Mouse (Mus musculus) lung, postnatal 0 days (tissue): ENCODE measurements around the gene Trpv2. TPM values are rescaled to one million over a fixed set of nuclear protein-coding genes. Genes with fewer than 3 reads are reported as not detected.

Experiments used
- ATAC-seq: fragments of 200-750 bp; cut with Nextera tagmentation; 2 replicates; pipeline ENCODE4 v1.8.0; 2017; ENCODE audit warnings: moderate library complexity
- DNase-seq: peaks from one replicate; pipeline ENCODE4 v3.0.0-alpha.2; 2016; ENCODE audit warnings: low spot score
- H3K27ac ChIP-seq: fragments of 300-500 bp; sonication (generic); 2 replicates; pipeline ENCODE4 v1.5.1; 2014; ENCODE audit warnings: antibody characterized with exemption, mild to moderate bottlenecking, low read length, mixed read lengths
- H3K27me3 ChIP-seq: fragments of 300-500 bp; sonication (generic); replicated peaks from 2 replicates; pipeline ENCODE4 v1.6.1; 2014; ENCODE audit warnings: low read length, mixed read lengths; ENCODE audit not compliant: insufficient read depth
- H3K36me3 ChIP-seq: fragments of 300-500 bp; sonication (generic); 2 replicates; pipeline ENCODE4 v1.6.1; 2014; ENCODE audit warnings: low read length, mixed read lengths; ENCODE audit not compliant: insufficient read depth
- H3K4me1 ChIP-seq: fragments of 300-500 bp; sonication (generic); 2 replicates; pipeline ENCODE4 v1.6.1; 2014; ENCODE audit warnings: antibody characterized with exemption, low read depth, low read length, mixed read lengths; ENCODE audit not compliant: insufficient read depth
- H3K4me2 ChIP-seq: fragments of 300-500 bp; sonication (generic); replicated peaks from 2 replicates; pipeline ENCODE4 v1.6.1; 2014; ENCODE audit warnings: low read depth, mild to moderate bottlenecking, low read length, moderate library complexity, mixed read lengths
- H3K4me3 ChIP-seq: fragments of 300-500 bp; sonication (generic); 2 replicates; pipeline ENCODE4 v1.5.1; 2014; ENCODE audit warnings: low read depth, low read length
- H3K9ac ChIP-seq: fragments of 300-500 bp; sonication (generic); replicated peaks from 2 replicates; pipeline ENCODE4 v1.6.1; 2014; ENCODE audit warnings: low read depth, mild to moderate bottlenecking
- H3K9me3 ChIP-seq: fragments of 300-500 bp; sonication (generic); 2 replicates; pipeline ENCODE4 v1.6.1; 2016; ENCODE audit warnings: low read length, mixed read lengths
- CTCF ChIP-seq: IDR thresholded peaks from 2 replicates; pipeline ENCODE4 v1.5.1; 2016; ENCODE audit warnings: antibody characterized with exemption, mild to moderate bottlenecking
- EP300 ChIP-seq: IDR thresholded peaks from 2 replicates; pipeline ENCODE4 v1.6.1; 2016; ENCODE audit warnings: antibody characterized with exemption, mild to moderate bottlenecking, control low read depth
- WGBS: fragments of 180-500 bp; shearing (Covaris S2); extraction: QIAGEN DNeasy Blood & Tissue Kit; methylation state at CpG from one replicate; pipeline ENCODE4 v1.1.7; 2014; 5-methylcytosine and 5-hydroxymethylcytosine counted together
- polyA plus RNA-seq: library from polyadenylated mRNA; unstranded; fragments of >200 nt; fragmentation: Nextera tagmentation; extraction: Ambion mirVana; gene quantifications from 2 replicates; pipeline ENCODE4 v1.2.1, GENCODE M21; 2015

Gene Trpv2
- polyA plus RNA-seq, 1 experiment from 2014 or later, result 6.1 TPM

DNA sequence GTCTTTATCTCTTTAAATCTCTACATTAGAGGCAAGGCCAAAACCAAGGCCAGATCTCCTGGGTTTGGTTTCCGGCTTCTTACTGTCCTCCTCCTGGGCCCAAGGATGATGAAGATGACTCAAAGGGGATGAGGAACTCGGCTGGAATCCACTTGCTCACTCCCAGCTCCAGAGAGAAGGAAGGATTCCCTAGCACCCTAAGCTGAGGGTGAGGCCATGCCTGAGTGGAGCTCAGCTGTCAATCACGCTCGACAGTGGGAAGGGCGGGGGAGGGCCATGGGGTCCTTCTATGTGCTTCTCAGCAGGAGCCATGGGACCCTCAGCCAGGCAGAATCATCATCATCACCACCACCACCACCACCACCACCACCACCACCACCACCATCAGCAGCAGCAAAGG is 63.1 kb downstream of the Trpv2 start:
- Histone ChIP-seq H3K9ac (no peak overlapping the region), H3K4me3 (no peak overlapping the region), H3K4me1 (peaks cover 7% of the 10 kb centered on the region; the same call in 1 of the 2 replicates), H3K4me2 (no peak overlapping the region), H3K27me3 (no peaks in the 10 kb centered on the region), H3K36me3 (no peaks in the 10 kb centered on the region), H3K27ac (0 out of 2 replicates have a peak overlapping the region, but pooled peaks have one; percentile 57), H3K9me3 (no peaks in the 10 kb centered on the region)
- 73% methylated on average over 5 of the region's 5 CpGs for WGBS
- no peak for TF ChIP-seq CTCF
- TF ChIP-seq EP300, result no peak
- DNase-seq, result no peak
- no peak for ATAC-seq

DNA sequence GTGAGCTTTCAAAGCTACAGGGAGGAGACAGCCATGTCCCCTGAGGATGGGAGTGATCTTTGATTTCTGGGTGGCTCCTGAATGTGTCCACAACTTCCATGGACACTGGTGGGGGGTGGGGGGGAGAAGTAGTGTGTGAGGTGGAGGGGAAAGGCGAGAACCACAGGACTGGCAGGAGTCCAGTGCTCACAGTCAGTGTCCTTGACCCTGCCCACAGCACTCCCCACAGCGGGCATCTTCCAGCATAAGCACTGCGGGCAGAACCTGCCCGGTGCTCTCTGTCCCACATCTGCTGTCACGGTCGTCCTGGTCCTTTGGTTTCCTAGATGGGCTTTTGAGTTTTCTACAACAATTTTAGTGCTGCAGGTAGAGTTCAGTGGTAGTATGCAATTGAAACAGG is 63.5 kb downstream of the Trpv2 start:
- no peak for TF ChIP-seq EP300
- TF ChIP-seq CTCF, result no peak
- Histone ChIP-seq H3K27ac (no peak overlapping the region), H3K9me3 (no peaks in the 10 kb centered on the region), H3K4me2 (no peak overlapping the region), H3K4me1 (peaks cover 7% of the 10 kb centered on the region; the same call in 1 of the 2 replicates), H3K36me3 (no peaks in the 10 kb centered on the region), H3K27me3 (no peaks in the 10 kb centered on the region), H3K4me3 (no peak overlapping the region), H3K9ac (no peak overlapping the region)
- DNase-seq (no peak), ATAC-seq (no peak)
- 78% methylated on average over 6 of the region's 6 CpGs for WGBS

DNA sequence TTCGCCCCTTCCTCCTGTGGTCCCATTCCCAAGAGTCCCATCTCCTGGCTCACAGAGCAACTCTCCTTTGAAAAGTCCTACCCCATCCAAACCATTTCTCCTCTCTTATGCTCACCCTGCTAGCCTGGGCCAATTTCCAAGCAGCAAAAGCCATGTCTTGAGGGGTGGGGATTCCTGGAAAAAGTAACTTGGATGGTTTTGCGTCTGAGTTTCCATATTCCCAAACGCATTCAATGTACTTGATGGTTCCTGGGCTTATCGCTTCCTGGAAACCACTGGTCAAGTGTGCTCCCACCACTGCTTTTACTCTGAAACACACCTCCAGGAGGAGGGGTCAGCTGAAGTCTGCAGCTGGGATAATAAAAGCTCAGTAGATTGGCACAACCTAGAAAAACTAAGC is 64.1 kb downstream of the Trpv2 start:
- Histone ChIP-seq H3K4me3 (no peak overlapping the region), H3K27me3 (no peaks in the 10 kb centered on the region), H3K9me3 (no peaks in the 10 kb centered on the region), H3K4me1 (peaks cover 7% of the 10 kb centered on the region; the same call in 1 of the 2 replicates), H3K27ac (no peak overlapping the region), H3K36me3 (no peaks in the 10 kb centered on the region), H3K4me2 (no peak overlapping the region), H3K9ac (no peak overlapping the region)
- ATAC-seq, result no peak
- WGBS, result 73% methylated on average over 4 of the region's 4 CpGs
- no peak for DNase-seq
- TF ChIP-seq CTCF (no peak), EP300 (no peak)

DNA sequence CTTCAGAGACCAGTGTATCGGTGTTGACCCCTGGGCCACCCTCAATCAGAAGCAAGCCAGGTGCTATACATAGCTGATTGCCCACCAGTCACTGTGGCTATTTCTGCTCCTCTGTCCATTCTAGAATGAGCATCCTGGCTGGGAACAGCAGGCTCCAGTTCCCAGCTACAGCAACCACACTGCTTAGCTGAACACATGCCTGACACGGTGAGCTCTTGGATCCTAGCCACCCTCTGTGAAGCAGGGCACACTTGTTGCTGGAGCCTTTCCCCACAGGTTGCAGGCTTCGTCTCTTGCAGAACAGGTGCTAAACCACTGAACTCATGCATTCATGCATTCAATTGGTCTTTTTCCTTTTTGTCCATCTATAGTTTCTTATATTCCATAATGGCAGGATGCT is 66.1 kb downstream of the Trpv2 start:
- H3K36me3 ChIP-seq, result no peaks in the 10 kb centered on the region
- no peak for DNase-seq
- no peak for TF ChIP-seq CTCF
- no peak for TF ChIP-seq EP300
- no peaks in the 10 kb centered on the region for H3K27me3 ChIP-seq
- no peak overlapping the region for H3K9ac ChIP-seq
- no peak overlapping the region for H3K4me3 ChIP-seq
- peaks cover 22% of the 10 kb centered on the region for H3K4me1 ChIP-seq
- 51% methylated on average over 3 of the region's 3 CpGs for WGBS
- no peaks in the 10 kb centered on the region for H3K9me3 ChIP-seq
- ATAC-seq, result no peak
- H3K4me2 ChIP-seq, result no peak overlapping the region
- H3K27ac ChIP-seq, result no peak overlapping the region

DNA sequence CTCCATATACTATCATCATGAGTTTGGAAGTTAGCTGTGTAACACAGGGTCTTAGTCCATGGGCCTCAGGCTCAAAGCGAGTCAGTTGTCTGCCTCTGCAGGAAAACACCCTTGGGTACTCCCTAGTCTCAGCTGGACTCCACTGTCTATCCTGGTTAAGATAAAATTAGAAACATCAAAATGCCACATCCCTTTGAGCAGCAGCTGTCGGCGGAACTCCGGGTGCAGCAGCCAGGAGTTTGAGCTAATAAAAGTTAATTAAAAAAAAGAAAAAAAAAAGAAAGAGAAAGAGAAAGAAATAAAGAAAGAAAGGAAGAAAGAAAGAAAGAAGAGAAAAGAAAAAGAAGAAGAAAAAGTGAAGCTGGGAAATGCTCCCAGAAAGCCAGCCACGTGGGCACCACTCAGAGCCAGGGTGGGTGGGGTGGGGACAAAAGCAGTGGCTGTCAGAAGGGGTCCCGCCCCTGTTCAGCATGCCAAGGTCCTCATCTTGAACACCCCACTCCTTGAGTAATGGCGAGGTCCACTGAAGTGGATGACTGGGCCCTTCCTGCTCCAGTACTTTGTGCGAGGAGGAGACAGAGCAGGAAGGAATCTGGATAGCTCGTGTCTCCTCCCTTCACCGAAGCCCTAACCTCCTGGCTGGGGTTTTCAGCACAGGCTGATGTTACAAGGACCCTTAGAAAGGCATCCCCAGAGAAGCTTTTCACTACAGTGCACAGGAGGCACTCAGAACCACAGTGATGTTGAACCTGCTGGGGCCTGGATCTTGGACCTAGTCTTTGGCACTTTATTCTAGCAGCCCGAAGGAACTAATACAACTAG is 67.9 kb downstream of the Trpv2 start:
- H3K4me3 ChIP-seq, result no peak overlapping the region
- WGBS, result 38% methylated on average over 11 of the region's 11 CpGs
- no peaks in the 10 kb centered on the region for H3K27me3 ChIP-seq
- H3K4me1 ChIP-seq, result peaks cover 36% of the 10 kb centered on the region
- H3K9me3 ChIP-seq, result no peaks in the 10 kb centered on the region
- no peak overlapping the region for H3K9ac ChIP-seq
- no peak overlapping the region for H3K4me2 ChIP-seq
- DNase-seq (peak; percentile 90), ATAC-seq (peak; percentile 80)
- peak overlapping the region; percentile 84 for H3K27ac ChIP-seq
- TF ChIP-seq CTCF (no peak), EP300 (peak; percentile 33; the same call in 1 of the 2 replicates)
- H3K36me3 ChIP-seq, result no peaks in the 10 kb centered on the region

DNA sequence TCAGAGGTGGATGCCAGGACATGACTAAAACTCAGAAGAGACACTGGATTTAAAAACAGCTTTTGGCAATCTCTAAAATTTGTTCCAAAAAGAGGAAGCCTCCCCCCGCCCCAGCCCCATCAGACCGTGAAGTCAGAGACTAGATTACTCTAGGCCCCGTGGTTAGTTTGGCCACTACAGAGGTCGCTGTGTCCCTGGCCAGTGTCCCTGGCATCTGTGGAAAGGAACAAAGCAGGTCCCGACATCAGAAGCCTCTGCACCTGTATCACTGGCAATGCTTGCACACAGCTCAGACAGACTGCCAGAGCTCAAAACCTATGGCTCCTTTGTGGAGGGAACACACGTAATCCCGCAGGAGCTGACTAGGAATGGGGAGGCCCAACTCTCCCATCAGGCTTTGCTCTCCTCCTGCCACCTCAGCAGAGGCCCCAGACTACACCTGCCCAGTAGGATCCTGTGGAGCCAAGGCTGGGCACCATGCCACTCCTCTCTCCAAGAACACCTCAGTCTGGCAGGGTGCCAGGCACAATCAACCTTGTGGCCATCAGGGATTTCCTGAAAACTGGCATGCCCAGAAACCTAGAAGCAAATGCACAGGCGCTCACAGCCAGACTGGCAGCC is 68.8 kb downstream of the Trpv2 start:
- Histone ChIP-seq H3K4me2 (no peak overlapping the region), H3K4me1 (peaks cover 39% of the 10 kb centered on the region), H3K9ac (no peak overlapping the region), H3K4me3 (no peak overlapping the region), H3K27ac (peak overlapping the region; percentile 84), H3K27me3 (no peaks in the 10 kb centered on the region), H3K9me3 (no peaks in the 10 kb centered on the region), H3K36me3 (no peaks in the 10 kb centered on the region)
- peak; percentile 66 for ATAC-seq
- TF ChIP-seq EP300, result no peak
- 54% methylated on average over 8 of the region's 8 CpGs for WGBS
- DNase-seq, result peak; percentile 90
